In the genomic region with DNA sequence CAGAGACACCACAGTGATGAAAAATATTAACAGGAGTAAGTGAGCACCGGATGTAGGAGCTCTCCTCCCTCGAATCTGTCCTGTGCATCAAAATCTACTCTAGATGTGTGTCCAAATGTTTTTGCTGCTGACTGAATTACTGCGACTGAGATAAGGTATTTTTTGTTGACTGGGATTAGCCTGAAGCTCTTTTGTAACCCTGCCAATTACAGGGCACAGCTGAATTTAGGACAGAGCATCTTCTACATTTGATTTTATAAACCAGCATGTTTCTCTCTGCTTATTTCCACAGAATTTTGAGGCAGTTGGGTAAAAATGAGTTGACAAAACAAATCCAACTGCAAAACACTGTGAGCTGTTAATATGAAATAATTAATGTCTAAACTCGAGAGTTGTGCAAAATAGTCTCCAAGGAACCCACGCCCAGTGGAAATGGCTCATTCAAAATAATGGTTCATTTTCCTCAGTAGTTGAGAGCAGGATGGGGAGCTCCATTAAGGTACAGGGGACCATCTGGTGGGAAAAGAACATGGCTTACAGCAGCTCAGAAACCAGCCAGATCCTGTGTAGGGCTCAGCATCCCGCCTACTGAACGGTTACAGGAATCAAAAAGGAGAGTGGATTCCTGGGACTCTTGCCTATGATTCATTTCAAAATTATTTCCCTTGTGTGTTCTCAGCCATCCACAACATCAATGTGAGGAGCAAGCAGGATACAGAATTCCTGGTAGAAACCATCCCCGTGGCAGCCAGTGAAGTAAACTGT, we compare ENCODE assay signal across 14 mouse cellular contexts.
A peak's percentile ranks its signal among the peaks of the same experiment; 100 is the strongest.
DNase-seq lines count a peak whose midpoint lies in the region; ATAC-seq and TF ChIP-seq lines count a peak whose summit lies in the region.
"Had no signal": no experiment of that assay in that cellular context is flagged by ENCODE, and none has a peak within 500 bp of the region (broad histone marks: within the 10 kb centered on the region; RNA-seq: fewer than 3 reads in every experiment).

No protein-coding gene starts in this region.

- no peak for TF ChIP-seq EP300 in heart, adult 2 months (IDR thresholded peaks at IDR 0.05; ENCODE audit: insufficient read depth, low read depth, low read length)

- H3K79me2 ChIP-seq in heart, adult 2 months (replicated peaks; ENCODE audit: control insufficient read depth, insufficient read depth, low read length): no peaks in the 10 kb centered on the region

- TF ChIP-seq POLR2A in heart, adult 2 months (IDR thresholded peaks at IDR 0.05; ENCODE audit: insufficient read depth, low read depth, low read length): no peak

- no peak for ATAC-seq in erythroblast, adult 5-6 weeks (replicated peaks; ENCODE audit: low FRiP score, poor library complexity, severe bottlenecking)
- ATAC-seq: hindbrain, postnatal 0 days; midbrain, embryonic 16.5 days had no signal

- no peaks in the 10 kb centered on the region for H3K9me3 ChIP-seq in heart, embryonic 10.5 days
- H3K9me3 ChIP-seq: heart, embryonic 15.5 days; neural tube, embryonic 13.5 days had no signal

- H3K9ac ChIP-seq in heart, adult 2 months (ENCODE audit: low read depth, low read length): no peak overlapping the region
- H3K9ac ChIP-seq: heart, embryonic 15.5 days; lung, embryonic 14.5 days; neural tube, embryonic 13.5 days had no signal

- intact Hi-C loops in heart, adult 2 months (cut with DNase I): no loop called here

- no peaks in the 10 kb centered on the region for H3K36me3 ChIP-seq in heart, adult 2 months (ENCODE audit: control insufficient read depth, insufficient read depth, low read length)
- no peaks in the 10 kb centered on the region for H3K36me3 ChIP-seq in heart, embryonic 10.5 days
- H3K36me3 ChIP-seq: heart, embryonic 15.5 days; neural tube, embryonic 13.5 days had no signal

- H3K4me1 ChIP-seq in heart, adult 2 months (ENCODE audit: control insufficient read depth, insufficient read depth, low read length): no peaks in the 10 kb centered on the region
- peaks cover 17% of the 10 kb centered on the region for H3K4me1 ChIP-seq in heart, embryonic 10.5 days
- H3K4me1 ChIP-seq: heart, embryonic 15.5 days had no signal

- 65% methylated on average over 8 of the region's 8 CpGs for WGBS in heart, adult 2 months
- WGBS in heart, embryonic 10.5 days: 81% methylated on average over 8 of the region's 8 CpGs

- TF ChIP-seq CTCF in heart, adult 2 months (IDR thresholded peaks at IDR 0.05): no peak

- H3K4me3 ChIP-seq in heart, adult 2 months: no peak overlapping the region
- H3K4me3 ChIP-seq in heart, embryonic 10.5 days: no peak overlapping the region
- H3K4me3 ChIP-seq: gastrocnemius, adult 2 months; heart, embryonic 15.5 days; neural tube, embryonic 13.5 days had no signal

- H3K27ac ChIP-seq in heart, adult 2 months: no peak overlapping the region
- no peak overlapping the region for H3K27ac ChIP-seq in heart, embryonic 10.5 days
- H3K27ac ChIP-seq: gastrocnemius, adult 2 months; heart, embryonic 15.5 days; hindbrain, postnatal 0 days; neural tube, embryonic 13.5 days had no signal

- DNase-seq in heart, adult 2 months: peak; percentile 11 to 27
- DNase-seq in heart, embryonic 10.5 days (ENCODE audit: low spot score): no peak
- peak; percentile 30 for DNase-seq in 3134 (ENCODE audit: extremely low read depth, insufficient read length, low spot score)
- peak; percentile 86 for DNase-seq in 3T3-L1 (ENCODE audit: low read depth, low spot score)
- DNase-seq in layer of hippocampus, adult 9-10 months (ENCODE audit: low spot score): peak; percentile 43
- no peak for DNase-seq in urinary bladder, postnatal 36 days (ENCODE audit: low spot score in 2 of 2)
- DNase-seq: gastrocnemius, adult 2 months; kidney, adult 9 months; lung, embryonic 14.5 days had no signal

- H3K27me3 ChIP-seq in heart, adult 2 months (ENCODE audit: control insufficient read depth, insufficient read depth, low read length): no peaks in the 10 kb centered on the region
- no peaks in the 10 kb centered on the region for H3K27me3 ChIP-seq in heart, embryonic 10.5 days (ENCODE audit: insufficient read depth, poor library complexity, severe bottlenecking)
- H3K27me3 ChIP-seq: heart, embryonic 15.5 days; neural tube, embryonic 13.5 days had no signal

Comparison
In these comparisons a context has a peak if more than half of its experiments do, and no peak if none do; other contexts are left out.
1. DNase-seq: peak in heart, adult 2 months (2 of 2), 3134 (single experiment), 3T3-L1 (single experiment) and layer of hippocampus, adult 9-10 months (single experiment); none in heart, embryonic 10.5 days (single experiment) and urinary bladder, postnatal 36 days (0 of 2).